Mouse (Mus musculus) myocyte (in vitro differentiated cells): ENCODE data around the gene Pcolce2.

Source experiments
- CEBPB ChIP-seq: IDR thresholded peaks from 2 replicates; pipeline ENCODE4 v1.6.1; 2011; ENCODE audit warnings: mild to moderate bottlenecking, moderate library complexity; ENCODE audit not compliant: poor library complexity, insufficient read depth, severe bottlenecking
- MAX ChIP-seq: IDR thresholded peaks from one replicate; pipeline ENCODE4 v1.6.1; 2011; ENCODE audit warnings: low read depth, mild to moderate bottlenecking, control low read depth
- MYOD1 ChIP-seq, 3 experiments: IDR thresholded peaks; one replicate each; pipeline ENCODE4 v1.6.1; 2011; ENCODE audit warnings: control low read depth in 2 of 3, low read depth in 2 of 3, mild to moderate bottlenecking in 2 of 3, moderate library complexity in 1 of 3; ENCODE audit not compliant: insufficient read length in 2 of 3, control insufficient read depth in 1 of 3
- MYOG ChIP-seq, 3 experiments: IDR thresholded peaks; one replicate each; pipeline ENCODE4 v1.6.1; 2011; ENCODE audit warnings: control low read depth in 2 of 3, low read depth in 2 of 3, mild to moderate bottlenecking in 2 of 3; ENCODE audit not compliant: insufficient read length in 2 of 3, control insufficient read depth in 1 of 3, insufficient read depth in 1 of 3
- POLR2A ChIP-seq: IDR thresholded peaks from one replicate; pipeline ENCODE4 v1.6.1; 2011; ENCODE audit warnings: low read depth, mild to moderate bottlenecking, control low read depth, moderate library complexity; ENCODE audit not compliant: insufficient read length
- POLR2AphosphoS2 ChIP-seq: IDR thresholded peaks from one replicate; pipeline ENCODE4 v1.6.1; 2011; ENCODE audit warnings: low read depth, control low read depth; ENCODE audit not compliant: insufficient read length
- REST ChIP-seq: IDR thresholded peaks from one replicate; pipeline ENCODE4 v1.6.1; 2011; ENCODE audit warnings: mild to moderate bottlenecking, control low read depth, moderate library complexity; ENCODE audit not compliant: insufficient read depth, insufficient read length
- SRF ChIP-seq: IDR thresholded peaks from one replicate; pipeline ENCODE4 v1.6.1; 2011; ENCODE audit warnings: low read depth; ENCODE audit not compliant: control insufficient read depth, insufficient read length
- TCF12 ChIP-seq: IDR thresholded peaks from one replicate; pipeline ENCODE4 v1.6.1; 2011; ENCODE audit warnings: mild to moderate bottlenecking, control low read depth; ENCODE audit not compliant: poor library complexity, insufficient read depth, severe bottlenecking
- TCF3 ChIP-seq: IDR thresholded peaks from one replicate; pipeline ENCODE4 v1.6.1; 2011; ENCODE audit warnings: low read depth, control low read depth; ENCODE audit not compliant: insufficient read length
- USF1 ChIP-seq: IDR thresholded peaks from one replicate; pipeline ENCODE4 v1.6.1; 2011; ENCODE audit warnings: low read depth, mild to moderate bottlenecking, control low read depth, moderate library complexity

DNA sequence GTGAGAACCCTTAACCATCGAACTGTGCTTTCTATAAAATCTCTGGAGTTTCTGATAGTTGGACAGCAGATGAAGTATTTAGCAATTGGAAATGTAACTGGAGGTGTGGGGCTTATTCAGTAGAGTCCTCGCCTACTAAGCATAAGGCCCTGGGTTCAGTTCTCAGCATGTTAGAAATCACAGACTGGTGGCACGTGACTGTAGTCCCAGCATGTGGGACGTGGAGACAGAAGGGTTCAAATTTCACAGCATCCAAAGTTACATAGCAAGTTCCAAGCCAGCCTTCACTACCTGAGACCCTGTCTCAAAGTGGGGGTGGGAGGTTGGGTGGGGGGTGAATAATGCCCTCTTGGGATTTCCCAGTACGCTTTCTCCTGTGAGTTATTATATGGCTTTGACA lies 30.9 kb downstream of the Pcolce2 start:
- TF ChIP-seq POLR2A: no peak
- no peak for TF ChIP-seq POLR2AphosphoS2
- TF ChIP-seq MYOG (IDR thresholded peaks at IDR 0.05; ENCODE audit: control insufficient read depth in 1 of 3, insufficient read depth in 1 of 3, insufficient read length in 2 of 3, low read depth in 2 of 3): no peak
- TF ChIP-seq USF1: no peak
- TF ChIP-seq CEBPB: no peak
- no peak for TF ChIP-seq MAX
- TF ChIP-seq MYOD1 (IDR thresholded peaks at IDR 0.05; ENCODE audit: control insufficient read depth in 1 of 3, insufficient read length in 2 of 3, low read depth in 2 of 3): no peak
- TF ChIP-seq SRF: no peak
- TF ChIP-seq TCF12: no peak
- no peak for TF ChIP-seq REST
- TF ChIP-seq TCF3: no peak
